Mouse (Mus musculus) myocyte (in vitro differentiated cells): Measurements from ENCODE around the gene Cdk12. TPM values are rescaled to one million over a fixed set of nuclear protein-coding genes. Genes with fewer than 3 reads are reported as not detected.

Experiments used
- H3K27me3 ChIP-seq: one replicate; pipeline ENCODE4 v1.6.1; 2011; ENCODE audit not compliant: control insufficient read depth, insufficient read depth, insufficient read length
- H3K36me3 ChIP-seq: one replicate; pipeline ENCODE4 v1.6.1; 2011; ENCODE audit not compliant: control insufficient read depth, insufficient read depth
- H3K4me2 ChIP-seq: one replicate; pipeline ENCODE4 v1.6.1; 2011; ENCODE audit warnings: low read depth, control low read depth
- H3K4me3 ChIP-seq: one replicate; pipeline ENCODE4 v1.5.1; 2011; ENCODE audit warnings: mild to moderate bottlenecking, control low read depth, moderate library complexity
- H3K79me2 ChIP-seq: one replicate; pipeline ENCODE4 v1.6.1; 2011; ENCODE audit not compliant: control insufficient read depth, insufficient read depth
- H3ac ChIP-seq: one replicate; pipeline ENCODE4 v1.6.1; 2011; ENCODE audit not compliant: control insufficient read depth, insufficient read length
- CEBPB ChIP-seq: IDR thresholded peaks from 2 replicates; pipeline ENCODE4 v1.6.1; 2011; ENCODE audit warnings: mild to moderate bottlenecking, moderate library complexity; ENCODE audit not compliant: poor library complexity, insufficient read depth, severe bottlenecking
- E2F4 ChIP-seq: IDR thresholded peaks from one replicate; pipeline ENCODE4 v1.6.1; 2011; ENCODE audit warnings: mild to moderate bottlenecking, control low read depth, moderate library complexity; ENCODE audit not compliant: insufficient read depth
- MAX ChIP-seq: IDR thresholded peaks from one replicate; pipeline ENCODE4 v1.6.1; 2011; ENCODE audit warnings: low read depth, mild to moderate bottlenecking, control low read depth
- MYOD1 ChIP-seq, 3 experiments: IDR thresholded peaks; one replicate each; pipeline ENCODE4 v1.6.1; 2011; ENCODE audit warnings: control low read depth in 2 of 3, low read depth in 2 of 3, mild to moderate bottlenecking in 2 of 3, moderate library complexity in 1 of 3; ENCODE audit not compliant: insufficient read length in 2 of 3, control insufficient read depth in 1 of 3
- MYOG ChIP-seq, 3 experiments: IDR thresholded peaks; one replicate each; pipeline ENCODE4 v1.6.1; 2011; ENCODE audit warnings: control low read depth in 2 of 3, low read depth in 2 of 3, mild to moderate bottlenecking in 2 of 3; ENCODE audit not compliant: insufficient read length in 2 of 3, control insufficient read depth in 1 of 3, insufficient read depth in 1 of 3
- POLR2A ChIP-seq: IDR thresholded peaks from one replicate; pipeline ENCODE4 v1.6.1; 2011; ENCODE audit warnings: low read depth, mild to moderate bottlenecking, control low read depth, moderate library complexity; ENCODE audit not compliant: insufficient read length
- POLR2AphosphoS2 ChIP-seq: IDR thresholded peaks from one replicate; pipeline ENCODE4 v1.6.1; 2011; ENCODE audit warnings: low read depth, control low read depth; ENCODE audit not compliant: insufficient read length
- REST ChIP-seq: IDR thresholded peaks from one replicate; pipeline ENCODE4 v1.6.1; 2011; ENCODE audit warnings: mild to moderate bottlenecking, control low read depth, moderate library complexity; ENCODE audit not compliant: insufficient read depth, insufficient read length
- SRF ChIP-seq: IDR thresholded peaks from one replicate; pipeline ENCODE4 v1.6.1; 2011; ENCODE audit warnings: low read depth; ENCODE audit not compliant: control insufficient read depth, insufficient read length
- TCF12 ChIP-seq: IDR thresholded peaks from one replicate; pipeline ENCODE4 v1.6.1; 2011; ENCODE audit warnings: mild to moderate bottlenecking, control low read depth; ENCODE audit not compliant: poor library complexity, insufficient read depth, severe bottlenecking
- TCF3 ChIP-seq: IDR thresholded peaks from one replicate; pipeline ENCODE4 v1.6.1; 2011; ENCODE audit warnings: low read depth, control low read depth; ENCODE audit not compliant: insufficient read length
- USF1 ChIP-seq: IDR thresholded peaks from one replicate; pipeline ENCODE4 v1.6.1; 2011; ENCODE audit warnings: low read depth, mild to moderate bottlenecking, control low read depth, moderate library complexity
- polyA plus RNA-seq: library from polyadenylated mRNA; unstranded; fragments of >200 nt; fragmentation: generic; extraction: Trizol; gene quantifications from one replicate; pipeline ENCODE4 v1.2.1, GENCODE M21; 2012; ENCODE audit warnings: missing spikeins

Gene Cdk12
- polyA plus RNA-seq, 1 experiment, result 7.3 TPM

DNA sequence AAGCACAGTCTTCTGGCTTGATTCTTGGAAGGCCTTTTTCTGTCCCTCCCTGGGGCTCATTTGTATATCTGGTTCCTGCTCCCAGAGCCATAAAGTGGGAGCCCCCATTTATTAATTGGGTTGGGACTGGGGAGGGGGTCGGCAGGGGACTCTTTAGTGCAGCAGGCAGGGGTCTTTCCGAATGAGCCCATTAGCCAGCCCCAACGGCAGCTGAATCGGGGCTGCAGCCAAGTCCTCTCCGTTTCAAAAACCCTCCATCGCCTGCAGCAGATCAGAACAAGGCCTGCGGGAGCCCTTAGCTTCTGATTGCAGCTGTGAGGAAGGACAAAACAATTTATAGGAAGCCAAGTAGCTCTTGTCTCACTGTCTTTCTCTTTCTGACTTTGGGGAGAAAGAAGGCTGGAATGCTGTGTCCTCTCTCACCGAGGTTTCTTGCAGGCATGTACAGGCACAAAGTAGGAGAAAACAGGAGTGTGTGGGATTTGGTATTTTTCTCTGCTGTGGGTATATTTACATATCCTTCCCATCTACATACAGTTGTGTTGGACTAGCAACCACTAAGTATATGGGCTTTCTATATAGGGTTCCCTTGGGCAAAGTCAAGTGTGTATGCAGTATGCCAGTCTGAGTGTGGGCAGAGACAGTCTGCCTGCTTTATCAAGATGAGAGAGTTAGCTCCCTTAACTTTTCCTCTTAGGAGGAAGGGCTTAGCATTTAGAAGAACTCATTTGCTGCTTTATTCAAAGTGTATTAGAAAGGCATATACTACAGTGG lies 58.0 kb downstream of the Cdk12 start:
- TF ChIP-seq POLR2A (no peak), E2F4 (no peak), SRF (no peak), MYOG (IDR thresholded peaks at IDR 0.05; ENCODE audit: control insufficient read depth in 1 of 3, insufficient read depth in 1 of 3, insufficient read length in 2 of 3, low read depth in 2 of 3) (no peak), USF1 (no peak), TCF3 (no peak), POLR2AphosphoS2 (no peak)
- H3K36me3 ChIP-seq, result peaks cover 8% of the 10 kb centered on the region
- H3K4me3 ChIP-seq, result no peak overlapping the region
- no peaks in the 10 kb centered on the region for H3K27me3 ChIP-seq
- no peaks in the 10 kb centered on the region for H3K79me2 ChIP-seq
- H3ac ChIP-seq, result no peak overlapping the region
- no peak overlapping the region for H3K4me2 ChIP-seq

DNA sequence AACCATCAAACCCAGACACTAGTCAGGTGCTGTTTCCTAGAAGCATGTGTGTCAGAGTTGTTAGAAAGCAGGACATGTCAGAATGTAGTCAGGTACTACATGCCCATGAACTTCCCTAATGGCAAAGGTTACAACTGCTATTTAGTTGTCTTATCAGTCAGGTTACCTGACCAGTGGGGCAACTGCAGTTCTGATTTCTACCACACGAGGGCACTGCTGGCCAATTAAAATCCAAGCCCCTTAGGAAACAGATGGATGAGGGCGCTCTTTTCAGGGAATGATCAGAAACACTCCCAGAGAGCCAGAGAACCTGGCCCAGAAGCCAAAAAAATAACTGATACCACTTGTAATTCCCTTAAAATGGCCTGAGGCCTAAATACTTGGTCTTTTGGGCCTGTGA lies 62.2 kb downstream of the Cdk12 start:
- no peak for TF ChIP-seq MYOG (IDR thresholded peaks at IDR 0.05; ENCODE audit: control insufficient read depth in 1 of 3, insufficient read depth in 1 of 3, insufficient read length in 2 of 3, low read depth in 2 of 3)
- no peak for TF ChIP-seq MAX
- TF ChIP-seq REST, result no peak
- TF ChIP-seq CEBPB, result no peak
- TF ChIP-seq POLR2AphosphoS2, result no peak
- no peak for TF ChIP-seq USF1
- TF ChIP-seq TCF12, result no peak
- no peak for TF ChIP-seq MYOD1 (IDR thresholded peaks at IDR 0.05; ENCODE audit: control insufficient read depth in 1 of 3, insufficient read length in 2 of 3, low read depth in 2 of 3)
- TF ChIP-seq E2F4, result no peak
- TF ChIP-seq SRF, result no peak
- TF ChIP-seq TCF3, result no peak
- no peak for TF ChIP-seq POLR2A
- H3K4me3 ChIP-seq, result no peak overlapping the region
- H3K36me3 ChIP-seq, result peaks cover 23% of the 10 kb centered on the region
- no peaks in the 10 kb centered on the region for H3K79me2 ChIP-seq
- H3K4me2 ChIP-seq, result no peak overlapping the region
- H3K27me3 ChIP-seq, result no peaks in the 10 kb centered on the region
- H3ac ChIP-seq, result no peak overlapping the region

DNA sequence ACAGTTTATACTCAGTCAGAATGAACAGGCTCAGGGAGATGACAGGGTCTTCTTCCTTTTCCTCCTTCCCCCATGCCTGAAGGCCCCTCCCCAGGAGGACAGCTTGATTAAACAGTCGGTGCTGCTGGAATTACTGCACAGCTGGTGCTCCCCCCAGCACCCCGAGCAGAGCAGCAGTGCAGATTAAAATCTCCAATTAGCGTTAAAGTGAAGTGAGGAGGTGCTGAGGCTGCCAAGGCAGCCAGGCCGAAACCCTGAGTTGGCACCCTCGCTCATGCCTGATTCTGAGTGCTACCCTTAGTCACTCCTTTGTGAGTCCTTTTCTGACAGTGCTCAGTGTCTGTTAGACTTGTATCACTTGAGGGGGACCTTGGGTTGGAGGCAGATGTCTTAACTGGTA lies 63.0 kb downstream of the Cdk12 start:
- H3K4me2 ChIP-seq, result no peak overlapping the region
- H3K36me3 ChIP-seq, result peaks cover 27% of the 10 kb centered on the region
- H3K27me3 ChIP-seq, result no peaks in the 10 kb centered on the region
- TF ChIP-seq CEBPB (no peak), TCF3 (no peak), POLR2A (no peak), POLR2AphosphoS2 (no peak), SRF (no peak), REST (no peak), MYOD1 (IDR thresholded peaks at IDR 0.05; ENCODE audit: control insufficient read depth in 1 of 3, insufficient read length in 2 of 3, low read depth in 2 of 3) (no peak), USF1 (no peak), TCF12 (no peak), MAX (no peak), E2F4 (no peak), MYOG (IDR thresholded peaks at IDR 0.05; ENCODE audit: control insufficient read depth in 1 of 3, insufficient read depth in 1 of 3, insufficient read length in 2 of 3, low read depth in 2 of 3) (no peak)
- H3K79me2 ChIP-seq, result no peaks in the 10 kb centered on the region
- H3K4me3 ChIP-seq, result no peak overlapping the region
- no peak overlapping the region for H3ac ChIP-seq

DNA sequence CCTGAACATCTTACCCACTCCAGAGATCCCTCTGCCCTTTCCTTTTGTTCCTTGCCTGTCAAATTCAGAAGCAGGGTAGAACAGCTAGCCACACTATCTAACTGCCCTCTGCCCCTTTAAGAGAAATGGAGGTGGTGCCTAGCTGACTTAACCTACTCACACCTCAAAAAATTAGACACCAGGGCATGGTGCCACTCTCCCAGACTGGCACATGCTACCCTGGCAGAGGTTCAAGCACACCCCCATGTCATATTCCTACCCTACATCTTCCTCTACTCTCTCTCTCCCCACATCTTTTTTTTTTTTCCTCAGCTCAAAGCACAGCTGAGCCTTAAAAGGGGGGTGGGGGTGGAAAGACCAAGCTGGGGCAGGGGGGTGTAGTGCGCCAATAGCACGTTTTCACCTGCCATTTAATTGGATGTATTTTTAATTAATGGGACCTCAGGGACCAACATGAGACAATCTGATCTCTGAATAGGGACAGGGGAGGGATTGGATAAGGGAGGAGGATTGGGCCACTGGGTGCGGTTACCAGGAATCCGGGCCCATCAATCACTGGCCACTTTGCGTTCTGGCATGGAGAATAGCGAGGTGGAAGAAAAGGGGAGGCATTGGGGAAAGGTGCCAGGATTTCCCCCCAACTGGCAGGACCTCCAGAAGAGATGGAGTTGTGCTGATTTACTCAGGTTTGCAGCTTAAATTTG lies 64.0 kb downstream of the Cdk12 start:
- no peak overlapping the region for H3K4me3 ChIP-seq
- H3K36me3 ChIP-seq, result peaks cover 31% of the 10 kb centered on the region
- no peak overlapping the region for H3ac ChIP-seq
- no peaks in the 10 kb centered on the region for H3K27me3 ChIP-seq
- H3K79me2 ChIP-seq, result no peaks in the 10 kb centered on the region
- H3K4me2 ChIP-seq, result no peak overlapping the region
- no peak for TF ChIP-seq CEBPB
- TF ChIP-seq E2F4, result no peak
- no peak for TF ChIP-seq POLR2A
- no peak for TF ChIP-seq REST
- TF ChIP-seq MYOD1 (IDR thresholded peaks at IDR 0.05; ENCODE audit: control insufficient read depth in 1 of 3, insufficient read length in 2 of 3, low read depth in 2 of 3), result no peak
- TF ChIP-seq TCF12, result no peak
- no peak for TF ChIP-seq POLR2AphosphoS2
- TF ChIP-seq TCF3, result no peak
- no peak for TF ChIP-seq USF1
- no peak for TF ChIP-seq MYOG (IDR thresholded peaks at IDR 0.05; ENCODE audit: control insufficient read depth in 1 of 3, insufficient read depth in 1 of 3, insufficient read length in 2 of 3, low read depth in 2 of 3)
- no peak for TF ChIP-seq SRF
- TF ChIP-seq MAX, result no peak
